Mouse (Mus musculus): ENCODE data around the gene Atg9a.
A peak's percentile ranks its signal among the peaks of the same experiment; 100 is the strongest.

DNA sequence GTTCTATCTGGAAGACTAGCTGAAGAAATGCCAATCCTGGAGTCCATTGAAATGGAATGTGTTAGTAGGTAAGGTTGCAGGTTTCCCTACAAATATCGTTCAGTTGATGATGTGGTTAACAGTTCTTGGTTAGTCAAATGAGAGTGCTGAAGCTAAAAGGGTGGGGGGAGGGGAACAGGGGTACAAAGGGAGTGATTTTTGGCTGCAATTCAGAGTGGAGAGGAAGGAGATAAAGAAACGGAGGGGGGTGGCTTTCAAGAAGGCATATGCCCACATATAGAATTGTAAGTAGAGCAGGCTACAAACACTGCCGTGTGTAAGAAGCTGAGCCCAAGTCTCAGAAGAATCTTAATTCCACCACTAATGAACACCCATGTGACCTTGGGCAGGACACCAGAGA lies 33.5 kb upstream of the Atg9a start:
- TF ChIP-seq MEF2A (IDR thresholded peaks at IDR 0.05; ENCODE audit: extremely low read depth, insufficient replicate concordance, low read depth, low read length, poor library complexity, severe bottlenecking) (no peak), HCFC1 (IDR thresholded peaks at IDR 0.05; ENCODE audit: low read depth, low read length) (no peak), CTCF (IDR thresholded peaks at IDR 0.05 in 2 of 3, conservative IDR thresholded peaks at IDR 0.05 in 1 of 3; ENCODE audit: control insufficient read depth in 1 of 3, insufficient read depth in 1 of 3, low read depth in 2 of 3, low read length in 3 of 3, poor library complexity in 1 of 3, severe bottlenecking in 1 of 3) (no peak), ETS1 (IDR thresholded peaks at IDR 0.05; ENCODE audit: low read depth, low read length) (peak; percentile 87), NELFE (IDR thresholded peaks at IDR 0.05; ENCODE audit: low read depth, low read length) (no peak), EP300 (IDR thresholded peaks at IDR 0.05; ENCODE audit: low read depth in 1 of 2, low read length in 2 of 2) (peak; percentile 64 to 86), GATA1 (IDR thresholded peaks at IDR 0.05; ENCODE audit: low read depth, low read length) (peak; percentile 76), UBTF (IDR thresholded peaks at IDR 0.05; ENCODE audit: borderline replicate concordance, insufficient read depth, low read depth, low read length) (no peak), CHD2 (IDR thresholded peaks at IDR 0.05; ENCODE audit: low read length) (peak; percentile 66), POLR2A (IDR thresholded peaks at IDR 0.05; ENCODE audit: control insufficient read depth in 1 of 2, insufficient read depth in 1 of 2, low read depth in 1 of 2, low read length in 2 of 2, poor library complexity in 1 of 2) (0 out of 4 replicates have a peak, but pooled peaks of 1 of the 2 experiments have one; percentile 21)
